Mouse (Mus musculus): ENCODE data around the gene Brd3os. TPM values are rescaled to one million over a fixed set of nuclear protein-coding genes. Genes with fewer than 3 reads are reported as not detected.
A peak's percentile ranks its signal among the peaks of the same experiment; 100 is the strongest.

Brd3os gene
- polyA plus RNA-seq, 1 experiment from 2014 or later = 8.1 TPM

DNA sequence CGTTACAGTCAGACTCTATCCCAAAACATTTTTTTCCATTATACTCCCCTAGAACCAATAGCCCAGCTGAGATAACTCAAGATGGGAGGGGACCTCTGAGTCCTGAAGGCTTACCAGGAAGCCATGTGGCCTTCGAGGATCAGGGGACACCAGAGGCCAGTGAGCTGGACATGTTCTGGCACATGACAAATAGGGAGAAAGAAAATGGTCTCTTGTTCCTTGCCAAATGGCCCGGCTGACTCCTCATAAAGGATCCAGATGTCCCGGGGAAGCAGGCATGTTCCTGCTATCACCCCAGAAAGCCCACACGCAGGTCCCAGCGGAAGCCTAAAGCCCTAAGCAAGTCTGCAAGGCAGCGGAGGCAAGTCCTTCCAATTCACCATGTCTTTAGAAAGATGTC, 18.5 kb upstream of the Brd3os start:
- no peaks in the 10 kb centered on the region for H3K36me3 ChIP-seq (ENCODE audit: insufficient read depth)
- H3K4me1 ChIP-seq (ENCODE audit: insufficient read depth) = peaks cover 29% of the 10 kb centered on the region
- 0 out of 2 replicates have a peak overlapping the region, but pooled peaks have one; percentile 12 for H3K4me3 ChIP-seq (ENCODE audit: low read depth, low read length)
- no peaks in the 10 kb centered on the region for H3K27me3 ChIP-seq (ENCODE audit: insufficient read depth, low read length)
- no peaks in the 10 kb centered on the region for H3K9me3 ChIP-seq (ENCODE audit: low read depth, low read length)
- no peak overlapping the region for H3K9ac ChIP-seq
- peak; percentile 5; the same call in 1 of the 2 replicates for ATAC-seq (ENCODE audit: insufficient read depth)
- WGBS = 44% methylated on average over 7 of the region's 7 CpGs
- peak overlapping the region; percentile 98 for H3K4me2 ChIP-seq
- no peak overlapping the region for H3K27ac ChIP-seq (ENCODE audit: low read depth)
- TF ChIP-seq CTCF (IDR thresholded peaks at IDR 0.05; ENCODE audit: low read depth) = no peak
- DNase-seq = peak; percentile 78

DNA sequence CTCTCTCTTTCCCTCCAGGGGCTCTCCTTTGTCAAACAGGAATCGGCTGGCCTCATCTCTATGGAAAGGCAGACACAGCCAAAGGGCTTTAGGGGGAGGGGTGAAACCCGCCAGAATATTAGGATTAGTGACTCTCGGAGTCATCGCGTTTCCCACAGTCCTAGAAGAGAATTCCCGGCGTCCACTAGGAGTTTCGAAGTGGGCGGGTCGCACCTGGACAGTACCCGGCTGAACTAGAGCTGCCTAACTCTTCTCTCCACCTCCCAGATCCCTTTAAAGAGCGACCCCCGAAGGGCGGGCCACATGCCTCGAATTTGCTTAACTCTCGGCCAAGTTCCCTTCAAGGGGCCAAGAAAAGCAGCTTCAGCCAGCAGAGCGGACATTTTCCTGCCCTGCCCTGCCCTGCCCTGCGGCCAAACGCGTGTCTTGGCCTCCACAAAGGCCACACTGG, 16.9 kb upstream of the Brd3os start:
- H3K4me1 ChIP-seq (ENCODE audit: insufficient read depth) = peaks cover 17% of the 10 kb centered on the region
- WGBS = 1% methylated on average over 20 of the region's 20 CpGs
- ATAC-seq (ENCODE audit: insufficient read depth) = no peak

DNA sequence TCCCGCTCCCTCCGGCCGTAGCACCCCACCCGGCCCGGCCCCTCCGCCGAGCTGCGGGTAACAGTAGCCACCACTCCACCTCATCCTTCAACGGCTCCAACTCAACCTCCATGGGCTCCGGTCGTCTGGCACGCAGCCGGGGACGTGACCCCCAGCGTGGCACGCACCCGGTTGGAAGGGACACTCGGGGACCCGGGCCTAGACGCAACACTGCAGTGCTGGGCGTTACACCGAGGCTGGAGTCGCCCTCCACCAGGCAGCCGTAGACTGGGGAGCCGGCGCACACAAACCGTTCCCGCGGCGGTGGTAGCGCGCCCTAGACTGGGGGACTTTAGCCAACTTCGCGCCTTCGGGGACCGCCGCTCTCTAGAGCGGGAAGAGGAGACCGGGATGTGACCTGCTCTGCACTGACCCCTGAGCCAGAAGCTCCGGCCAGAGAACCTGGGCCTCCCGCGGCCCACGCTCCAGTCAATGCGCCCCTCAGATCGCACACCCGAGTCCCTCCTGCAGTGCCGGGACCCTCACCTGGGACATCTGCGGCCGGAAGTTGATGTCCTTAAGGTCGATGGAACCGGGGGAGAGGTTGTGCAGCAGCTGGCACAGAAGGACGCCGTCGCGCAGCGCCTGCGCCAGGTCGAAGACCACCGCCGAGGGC, 16.2 kb upstream of the Brd3os start:
- ATAC-seq (ENCODE audit: insufficient read depth) = no peak
- H3K4me1 ChIP-seq (ENCODE audit: insufficient read depth) = peaks cover 17% of the 10 kb centered on the region
- under 1% methylated on average over 54 of the region's 60 CpGs for WGBS

More for the DNA sequence above, 16.9 kb upstream of the Brd3os start:
- no peaks in the 10 kb centered on the region for H3K27me3 ChIP-seq (ENCODE audit: insufficient read depth, low read length)
- H3K36me3 ChIP-seq (ENCODE audit: insufficient read depth) = no peaks in the 10 kb centered on the region
- H3K9ac ChIP-seq = peak overlapping the region; percentile 79
- peak; percentile 83 for DNase-seq
- H3K9me3 ChIP-seq (ENCODE audit: low read depth, low read length) = no peaks in the 10 kb centered on the region
- H3K27ac ChIP-seq (ENCODE audit: low read depth) = peak overlapping the region; percentile 75; the same call in 1 of the 2 replicates
- peak overlapping the region; percentile 98 for H3K4me2 ChIP-seq
- no peak for TF ChIP-seq CTCF (IDR thresholded peaks at IDR 0.05; ENCODE audit: low read depth)
- peak overlapping the region; percentile 82 for H3K4me3 ChIP-seq (ENCODE audit: low read depth, low read length)

DNA sequence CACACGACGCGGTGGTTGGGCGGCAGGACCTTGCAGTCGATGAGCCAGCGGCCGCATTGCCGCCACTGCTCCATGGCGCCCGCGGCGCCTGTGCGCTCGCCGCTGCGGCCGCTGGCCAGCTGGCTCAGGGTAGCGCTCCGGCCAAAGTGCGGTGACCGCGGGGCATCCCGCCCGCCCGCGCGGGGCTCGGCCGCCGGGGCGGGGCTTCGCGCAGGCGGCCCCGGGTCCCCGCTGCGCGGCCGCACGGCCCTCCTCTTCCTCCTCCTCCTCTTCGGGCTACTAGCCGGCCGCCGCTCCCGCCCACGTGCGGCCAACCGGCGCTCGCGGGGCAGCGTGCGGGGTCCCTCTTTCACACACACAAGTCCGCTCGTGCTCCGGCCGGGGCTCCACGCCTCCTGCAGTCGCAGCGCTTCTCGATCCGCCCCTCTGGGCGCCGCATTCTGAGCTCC, 15.7 kb upstream of the Brd3os start:
- WGBS = under 1% methylated on average over 54 of the region's 64 CpGs
- TF ChIP-seq CTCF (IDR thresholded peaks at IDR 0.05; ENCODE audit: low read depth) = no peak

More for the DNA sequence above, 16.2 kb upstream of the Brd3os start:
- no peaks in the 10 kb centered on the region for H3K27me3 ChIP-seq (ENCODE audit: insufficient read depth, low read length)
- peak overlapping the region; percentile 75; the same call in 1 of the 2 replicates for H3K27ac ChIP-seq (ENCODE audit: low read depth)
- H3K9ac ChIP-seq = peak overlapping the region; percentile 79
- H3K36me3 ChIP-seq (ENCODE audit: insufficient read depth) = no peaks in the 10 kb centered on the region
- H3K4me2 ChIP-seq = peak overlapping the region; percentile 98
- peak overlapping the region; percentile 82 for H3K4me3 ChIP-seq (ENCODE audit: low read depth, low read length)
- DNase-seq = peak; percentile 61
- H3K9me3 ChIP-seq (ENCODE audit: low read depth, low read length) = no peaks in the 10 kb centered on the region
- TF ChIP-seq CTCF (IDR thresholded peaks at IDR 0.05; ENCODE audit: low read depth) = no peak

DNA sequence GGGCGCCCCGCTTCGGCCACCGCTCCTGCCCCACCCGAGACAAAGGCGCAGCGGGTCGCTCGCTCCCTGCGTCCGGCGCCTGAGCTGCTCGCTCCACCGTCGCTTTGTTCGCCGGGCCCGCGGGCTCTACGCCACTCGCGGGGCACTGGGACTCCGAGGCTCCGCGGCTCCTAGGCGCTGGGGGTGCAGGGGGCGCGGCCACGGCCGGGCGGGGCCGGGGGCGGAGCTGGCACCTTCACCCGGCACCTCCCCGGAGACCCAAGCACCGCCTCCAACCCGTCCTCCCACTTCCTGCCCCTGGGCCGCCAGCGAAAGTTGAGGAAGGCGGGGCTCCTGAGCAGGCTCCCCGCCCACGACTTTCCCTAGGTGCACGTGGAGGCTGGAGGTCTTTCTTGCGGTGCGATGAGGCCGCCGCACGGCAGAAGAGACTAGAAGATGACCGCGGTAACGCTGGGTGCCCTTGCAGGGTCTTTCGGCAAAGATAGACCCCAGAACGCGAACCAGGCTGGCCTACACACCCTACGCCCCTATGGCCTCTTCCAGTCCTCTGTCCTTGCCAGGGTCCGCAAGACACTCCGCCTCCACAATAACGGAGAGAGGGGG, 15.2 kb upstream of the Brd3os start, which contains the start of gene Vav2:
Vav2 (minus strand) TSS at position 179 of the 603 bp plus-strand sequence.
- Histone ChIP-seq H3K9ac (peak within 1 kb of the TSS; percentile 79), H3K27me3 (ENCODE audit: insufficient read depth, low read length) (no peaks in the 10 kb centered on the region), H3K4me3 (ENCODE audit: low read depth, low read length) (peak within 1 kb of the TSS; percentile 82), H3K9me3 (ENCODE audit: low read depth, low read length) (no peaks in the 10 kb centered on the region), H3K27ac (ENCODE audit: low read depth) (peak within 1 kb of the TSS; percentile 75), H3K4me1 (ENCODE audit: insufficient read depth) (peaks cover 17% of the 10 kb centered on the region), H3K4me2 (peak within 1 kb of the TSS; percentile 98), H3K36me3 (ENCODE audit: insufficient read depth) (no peaks in the 10 kb centered on the region)
- no peak for TF ChIP-seq CTCF (IDR thresholded peaks at IDR 0.05; ENCODE audit: low read depth)
- peak; percentile 97 for DNase-seq
- under 1% methylated on average over 58 of the region's 58 CpGs for WGBS
- ATAC-seq (ENCODE audit: insufficient read depth) = peak; percentile 89

More for the DNA sequence above, 15.7 kb upstream of the Brd3os start:
- DNase-seq (no peak), ATAC-seq (ENCODE audit: insufficient read depth) (peak; percentile 32)
- Histone ChIP-seq H3K9ac (peak overlapping the region; percentile 79), H3K36me3 (ENCODE audit: insufficient read depth) (no peaks in the 10 kb centered on the region), H3K4me2 (peak overlapping the region; percentile 98), H3K27ac (ENCODE audit: low read depth) (peak overlapping the region; percentile 75), H3K9me3 (ENCODE audit: low read depth, low read length) (no peaks in the 10 kb centered on the region), H3K4me1 (ENCODE audit: insufficient read depth) (peaks cover 17% of the 10 kb centered on the region), H3K4me3 (ENCODE audit: low read depth, low read length) (peak overlapping the region; percentile 82), H3K27me3 (ENCODE audit: insufficient read depth, low read length) (no peaks in the 10 kb centered on the region)

DNA sequence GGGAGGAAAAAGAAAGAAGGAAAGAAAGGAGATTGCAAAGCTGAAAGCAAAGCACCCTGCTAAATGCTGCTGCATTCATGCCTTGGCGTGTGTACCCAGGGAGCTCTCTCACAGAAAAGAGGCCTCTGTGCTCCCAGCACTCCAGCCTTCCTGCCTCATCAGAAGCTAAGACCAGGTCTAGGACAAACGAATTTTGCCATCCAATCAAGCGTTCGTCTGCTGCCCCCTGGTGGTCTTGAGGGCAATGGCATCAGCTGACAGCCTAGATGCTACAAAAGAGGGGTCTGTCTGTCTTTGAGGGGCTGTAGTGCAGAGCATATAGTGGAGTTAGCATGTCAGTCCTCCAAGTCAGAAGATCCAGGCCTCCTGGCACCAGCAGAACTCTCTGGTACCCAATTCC, 14.1 kb upstream of the Brd3os start:
- Histone ChIP-seq H3K4me2 (no peak overlapping the region), H3K4me1 (ENCODE audit: insufficient read depth) (peaks cover 14% of the 10 kb centered on the region), H3K9me3 (ENCODE audit: low read depth, low read length) (no peaks in the 10 kb centered on the region), H3K27ac (ENCODE audit: low read depth) (no peak overlapping the region), H3K27me3 (ENCODE audit: insufficient read depth, low read length) (no peaks in the 10 kb centered on the region), H3K9ac (no peak overlapping the region), H3K4me3 (ENCODE audit: low read depth, low read length) (no peak overlapping the region), H3K36me3 (ENCODE audit: insufficient read depth) (no peaks in the 10 kb centered on the region)
- ATAC-seq (ENCODE audit: insufficient read depth) (no peak), DNase-seq (peak; percentile 97)
- 1% methylated on average over 4 of the region's 4 CpGs for WGBS
- peak; percentile 100 for TF ChIP-seq CTCF (IDR thresholded peaks at IDR 0.05; ENCODE audit: low read depth)

DNA sequence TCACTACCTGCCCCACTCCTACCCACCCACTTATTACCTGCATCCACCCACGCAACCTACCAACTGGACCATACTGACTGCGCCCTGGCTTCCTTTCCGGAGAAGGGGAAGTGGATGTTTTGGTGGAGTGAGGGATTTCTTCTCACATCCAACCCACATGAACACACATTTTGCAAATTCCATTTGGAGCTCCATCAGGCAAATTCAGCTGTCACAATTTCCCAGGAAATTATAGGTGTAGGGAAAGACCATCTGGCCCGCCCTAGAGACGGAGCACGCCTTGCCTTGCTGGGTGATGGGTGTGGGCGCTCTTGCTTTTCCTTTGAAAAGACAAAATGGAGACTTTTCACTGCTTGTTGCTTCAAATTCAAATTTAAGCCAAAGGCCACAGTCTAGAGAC, 11.5 kb upstream of the Brd3os start:
- 92% methylated on average over 7 of the region's 7 CpGs for WGBS
- DNase-seq = no peak

More for the DNA sequence above, 11.5 kb upstream of the Brd3os start:
- Histone ChIP-seq H3K9me3 (ENCODE audit: low read depth, low read length) (no peaks in the 10 kb centered on the region), H3K4me2 (no peak overlapping the region), H3K36me3 (ENCODE audit: insufficient read depth) (no peaks in the 10 kb centered on the region), H3K9ac (no peak overlapping the region), H3K4me1 (ENCODE audit: insufficient read depth) (peaks cover 7% of the 10 kb centered on the region; the same call in 1 of the 2 replicates), H3K27ac (ENCODE audit: low read depth) (no peak overlapping the region), H3K4me3 (ENCODE audit: low read depth, low read length) (no peak overlapping the region), H3K27me3 (ENCODE audit: insufficient read depth, low read length) (no peaks in the 10 kb centered on the region)
- no peak for TF ChIP-seq CTCF (IDR thresholded peaks at IDR 0.05; ENCODE audit: low read depth)
- ATAC-seq (ENCODE audit: insufficient read depth) = no peak
